Mouse (Mus musculus): ENCODE data around the gene Gm20388. TPM values are rescaled to one million over a fixed set of nuclear protein-coding genes. Genes with fewer than 3 reads are reported as not detected.
A peak's percentile ranks its signal among the peaks of the same experiment; 100 is the strongest.

Gm20388 gene
- polyA plus RNA-seq, 1 experiment, result 49.7 TPM

- no peaks in the 10 kb centered on the region for H3K36me3 ChIP-seq (ENCODE audit: control insufficient read depth, insufficient read depth, low read length)
- 61% methylated on average over 9 of the region's 9 CpGs for WGBS
- TF ChIP-seq POLR2A (IDR thresholded peaks at IDR 0.05; ENCODE audit: low read depth, low read length), result no peak
- TF ChIP-seq CTCF (conservative IDR thresholded peaks at IDR 0.05; ENCODE audit: insufficient read depth, insufficient read length, low read depth, low read length), result no peak
- H3K4me1 ChIP-seq (ENCODE audit: control insufficient read depth, insufficient read depth, low read length), result no peaks in the 10 kb centered on the region
- DNase-seq, result no peak
- H3K4me3 ChIP-seq (ENCODE audit: insufficient read depth, low read depth, low read length), result no peak overlapping the region
- H3K27ac ChIP-seq (ENCODE audit: insufficient read depth, low read depth, low read length), result no peak overlapping the region
- no peaks in the 10 kb centered on the region for H3K27me3 ChIP-seq (replicated peaks; ENCODE audit: control insufficient read depth, insufficient read depth, low read length)
Measured at GRCm38 (mm10) chr8:120251411-120252035, 340.9 kb downstream of the Gm20388 start.

- Histone ChIP-seq H3K36me3 (ENCODE audit: control insufficient read depth, insufficient read depth, low read length) (no peaks in the 10 kb centered on the region), H3K4me1 (ENCODE audit: control insufficient read depth, insufficient read depth, low read length) (no peaks in the 10 kb centered on the region), H3K27me3 (replicated peaks; ENCODE audit: control insufficient read depth, insufficient read depth, low read length) (no peaks in the 10 kb centered on the region), H3K4me3 (ENCODE audit: insufficient read depth, low read depth, low read length) (no peak overlapping the region), H3K27ac (ENCODE audit: insufficient read depth, low read depth, low read length) (no peak overlapping the region)
- TF ChIP-seq POLR2A (IDR thresholded peaks at IDR 0.05; ENCODE audit: low read depth, low read length) (no peak), CTCF (conservative IDR thresholded peaks at IDR 0.05; ENCODE audit: insufficient read depth, insufficient read length, low read depth, low read length) (no peak)
- WGBS, result 72% methylated on average over 8 of the region's 8 CpGs
- no peak for DNase-seq
Measured at GRCm38 (mm10) chr8:120253626-120254025, 343.0 kb downstream of the Gm20388 start.

GRCm38 (mm10) chr8:120255406-120255987, 344.9 kb downstream of the Gm20388 start:
- no peak overlapping the region for H3K27ac ChIP-seq (ENCODE audit: insufficient read depth, low read depth, low read length)
- no peak for TF ChIP-seq POLR2A (IDR thresholded peaks at IDR 0.05; ENCODE audit: low read depth, low read length)
- TF ChIP-seq CTCF (conservative IDR thresholded peaks at IDR 0.05; ENCODE audit: insufficient read depth, insufficient read length, low read depth, low read length), result no peak
- H3K36me3 ChIP-seq (ENCODE audit: control insufficient read depth, insufficient read depth, low read length), result no peaks in the 10 kb centered on the region
- no peaks in the 10 kb centered on the region for H3K27me3 ChIP-seq (replicated peaks; ENCODE audit: control insufficient read depth, insufficient read depth, low read length)
- H3K4me3 ChIP-seq (ENCODE audit: insufficient read depth, low read depth, low read length), result no peak overlapping the region
- no peaks in the 10 kb centered on the region for H3K4me1 ChIP-seq (ENCODE audit: control insufficient read depth, insufficient read depth, low read length)
- 96% methylated on average over 6 of the region's 6 CpGs for WGBS
- DNase-seq, result no peak

GRCm38 (mm10) chr8:120256958-120257357, 346.3 kb downstream of the Gm20388 start:
- no peaks in the 10 kb centered on the region for H3K4me1 ChIP-seq (ENCODE audit: control insufficient read depth, insufficient read depth, low read length)
- DNase-seq, result no peak
- WGBS, result 56% methylated on average over 6 of the region's 6 CpGs
- no peak overlapping the region for H3K4me3 ChIP-seq (ENCODE audit: insufficient read depth, low read depth, low read length)
- H3K27me3 ChIP-seq (replicated peaks; ENCODE audit: control insufficient read depth, insufficient read depth, low read length), result no peaks in the 10 kb centered on the region
- no peak for TF ChIP-seq POLR2A (IDR thresholded peaks at IDR 0.05; ENCODE audit: low read depth, low read length)
- no peak for TF ChIP-seq CTCF (conservative IDR thresholded peaks at IDR 0.05; ENCODE audit: insufficient read depth, insufficient read length, low read depth, low read length)
- H3K36me3 ChIP-seq (ENCODE audit: control insufficient read depth, insufficient read depth, low read length), result no peaks in the 10 kb centered on the region
- no peak overlapping the region for H3K27ac ChIP-seq (ENCODE audit: insufficient read depth, low read depth, low read length)

GRCm38 (mm10) chr8:120259206-120259605, 348.6 kb downstream of the Gm20388 start:
- Histone ChIP-seq H3K27me3 (replicated peaks; ENCODE audit: control insufficient read depth, insufficient read depth, low read length) (no peaks in the 10 kb centered on the region), H3K27ac (ENCODE audit: insufficient read depth, low read depth, low read length) (no peak overlapping the region), H3K4me1 (ENCODE audit: control insufficient read depth, insufficient read depth, low read length) (no peaks in the 10 kb centered on the region), H3K4me3 (ENCODE audit: insufficient read depth, low read depth, low read length) (no peak overlapping the region), H3K36me3 (ENCODE audit: control insufficient read depth, insufficient read depth, low read length) (no peaks in the 10 kb centered on the region)
- TF ChIP-seq POLR2A (IDR thresholded peaks at IDR 0.05; ENCODE audit: low read depth, low read length) (no peak), CTCF (conservative IDR thresholded peaks at IDR 0.05; ENCODE audit: insufficient read depth, insufficient read length, low read depth, low read length) (no peak)
- no peak for DNase-seq
- 77% methylated on average over 13 of the region's 13 CpGs for WGBS

GRCm38 (mm10) chr8:120260677-120261076, 350.0 kb downstream of the Gm20388 start:
- Histone ChIP-seq H3K4me3 (ENCODE audit: insufficient read depth, low read depth, low read length) (no peak overlapping the region), H3K36me3 (ENCODE audit: control insufficient read depth, insufficient read depth, low read length) (no peaks in the 10 kb centered on the region), H3K4me1 (ENCODE audit: control insufficient read depth, insufficient read depth, low read length) (no peaks in the 10 kb centered on the region; the same call in 1 of the 2 replicates), H3K27ac (ENCODE audit: insufficient read depth, low read depth, low read length) (no peak overlapping the region), H3K27me3 (replicated peaks; ENCODE audit: control insufficient read depth, insufficient read depth, low read length) (no peaks in the 10 kb centered on the region)
- no peak for DNase-seq
- 80% methylated on average over 5 of the region's 5 CpGs for WGBS
- TF ChIP-seq POLR2A (IDR thresholded peaks at IDR 0.05; ENCODE audit: low read depth, low read length), result no peak
- TF ChIP-seq CTCF (conservative IDR thresholded peaks at IDR 0.05; ENCODE audit: insufficient read depth, insufficient read length, low read depth, low read length), result no peak

GRCm38 (mm10) chr8:120261338-120262120, 350.9 kb downstream of the Gm20388 start:
- WGBS, result 55% methylated on average over 21 of the region's 21 CpGs
- DNase-seq, result peak; percentile 43
- Histone ChIP-seq H3K4me3 (ENCODE audit: insufficient read depth, low read depth, low read length) (no peak overlapping the region), H3K27me3 (replicated peaks; ENCODE audit: control insufficient read depth, insufficient read depth, low read length) (no peaks in the 10 kb centered on the region), H3K4me1 (ENCODE audit: control insufficient read depth, insufficient read depth, low read length) (no peaks in the 10 kb centered on the region; the same call in 1 of the 2 replicates), H3K27ac (ENCODE audit: insufficient read depth, low read depth, low read length) (no peak overlapping the region), H3K36me3 (ENCODE audit: control insufficient read depth, insufficient read depth, low read length) (no peaks in the 10 kb centered on the region)
- no peak for TF ChIP-seq POLR2A (IDR thresholded peaks at IDR 0.05; ENCODE audit: low read depth, low read length)
- no peak for TF ChIP-seq CTCF (conservative IDR thresholded peaks at IDR 0.05; ENCODE audit: insufficient read depth, insufficient read length, low read depth, low read length)

Data from kidney, adult 2 months (tissue).